Mouse (Mus musculus) C2C12 (cell line): ENCODE results near the gene Pjvk. TPM values are rescaled to one million over a fixed set of nuclear protein-coding genes. Genes with fewer than 3 reads are reported as not detected.

ENCODE experiments used
- H3K27me3 ChIP-seq: one replicate; pipeline ENCODE4 v1.6.1; 2011; ENCODE audit not compliant: control insufficient read depth, insufficient read depth, insufficient read length
- H3K36me3 ChIP-seq: one replicate; pipeline ENCODE4 v1.6.1; 2011; ENCODE audit not compliant: control insufficient read depth, insufficient read depth
- H3K4me3 ChIP-seq: one replicate; pipeline ENCODE4 v1.5.1; 2011; ENCODE audit warnings: mild to moderate bottlenecking, control low read depth; ENCODE audit not compliant: poor library complexity, insufficient read depth, severe bottlenecking
- H3K79me2 ChIP-seq: one replicate; pipeline ENCODE4 v1.6.1; 2011; ENCODE audit not compliant: control insufficient read depth, insufficient read depth
- H3K79me3 ChIP-seq: one replicate; pipeline ENCODE4 v1.6.1; 2011; ENCODE audit warnings: low read depth, control low read depth
- H3ac ChIP-seq: one replicate; pipeline ENCODE3; 2011; ENCODE audit warnings: low read depth; ENCODE audit not compliant: control insufficient read depth, insufficient read length
- CEBPB ChIP-seq: IDR thresholded peaks from one replicate; pipeline ENCODE4 v1.6.1; 2011; ENCODE audit warnings: low read depth, mild to moderate bottlenecking, control low read depth, moderate library complexity
- CTCF ChIP-seq: IDR thresholded peaks from one replicate; pipeline ENCODE4 v1.5.1; 2011; ENCODE audit not compliant: control insufficient read depth, insufficient read depth, insufficient read length
- FOSL1 ChIP-seq: IDR thresholded peaks from one replicate; pipeline ENCODE4 v1.8.0; 2011; ENCODE audit warnings: mild to moderate bottlenecking, low read length; ENCODE audit not compliant: poor library complexity, insufficient read depth, severe bottlenecking
- MAX ChIP-seq: IDR thresholded peaks from one replicate; pipeline ENCODE4 v1.6.1; 2011; ENCODE audit warnings: mild to moderate bottlenecking, control low read depth
- MYOD1 ChIP-seq: IDR thresholded peaks from one replicate; pipeline ENCODE4 v1.6.1; 2011; ENCODE audit warnings: low read depth; ENCODE audit not compliant: control insufficient read depth, insufficient read length
- MYOG ChIP-seq: IDR thresholded peaks from one replicate; pipeline ENCODE4 v1.6.1; 2011; ENCODE audit not compliant: control insufficient read depth, insufficient read length; ENCODE audit errors: extremely low read depth
- USF1 ChIP-seq: IDR thresholded peaks from one replicate; pipeline ENCODE4 v1.6.1; 2011; ENCODE audit warnings: low read depth, mild to moderate bottlenecking, control low read depth, moderate library complexity
- polyA plus RNA-seq: library from polyadenylated mRNA; unstranded; fragments of >200 nt; fragmentation: generic; extraction: Trizol; gene quantifications from one replicate; pipeline ENCODE4 v1.2.1, GENCODE M21; 2012; ENCODE audit warnings: missing spikeins

Pjvk gene
- polyA plus RNA-seq, 1 experiment, result 0.05 TPM

DNA sequence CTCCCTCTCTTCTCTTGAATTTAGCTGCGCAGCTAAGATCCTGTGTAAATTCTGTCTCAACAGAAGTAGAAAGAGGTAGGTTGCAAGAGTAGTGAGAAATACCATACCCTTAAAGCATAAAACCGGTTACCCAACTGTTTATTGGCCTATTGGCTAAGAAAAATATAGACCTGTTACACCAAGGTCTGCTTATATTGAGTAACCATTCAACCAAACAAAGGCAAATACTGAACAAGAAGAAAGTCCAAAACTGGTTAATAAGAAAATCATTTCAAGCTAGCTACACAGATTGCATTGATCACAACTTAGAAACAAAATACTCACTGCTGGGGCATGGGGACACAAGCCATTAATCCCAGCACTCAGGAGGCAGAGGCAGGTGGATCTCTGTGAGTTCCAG lies 8.6 kb upstream of the Pjvk start:
- Histone ChIP-seq H3K27me3 (no peaks in the 10 kb centered on the region), H3K79me3 (no peaks in the 10 kb centered on the region), H3K4me3 (no peak overlapping the region), H3ac (no peak overlapping the region), H3K79me2 (no peaks in the 10 kb centered on the region), H3K36me3 (peaks cover 50% of the 10 kb centered on the region)
- TF ChIP-seq CEBPB (no peak), USF1 (no peak), MYOD1 (no peak), MYOG (no peak), FOSL1 (no peak), MAX (no peak), CTCF (no peak)

DNA sequence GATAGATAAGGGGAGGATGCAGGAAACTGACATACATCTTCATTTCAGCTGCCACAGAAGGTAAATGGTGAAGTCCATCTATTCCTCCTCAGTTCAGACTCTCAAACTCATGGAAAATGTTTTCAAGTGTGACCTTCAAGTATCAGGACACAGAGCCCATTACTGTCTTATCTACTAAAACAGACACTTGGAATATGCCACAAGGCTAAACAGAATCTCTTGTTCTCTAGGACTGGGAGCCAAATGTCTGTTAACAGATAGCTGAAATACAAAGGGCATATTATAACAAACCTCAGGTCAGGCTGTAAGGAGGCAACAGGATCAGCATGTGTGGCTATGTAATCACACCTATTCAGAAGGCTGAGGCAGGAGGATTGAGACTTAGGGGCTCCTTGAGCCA lies 4.5 kb upstream of the Pjvk start:
- H3K79me3 ChIP-seq, result no peaks in the 10 kb centered on the region
- H3ac ChIP-seq, result no peak overlapping the region
- H3K36me3 ChIP-seq, result peaks cover 28% of the 10 kb centered on the region
- no peak overlapping the region for H3K4me3 ChIP-seq
- H3K79me2 ChIP-seq, result peaks cover 8% of the 10 kb centered on the region
- no peaks in the 10 kb centered on the region for H3K27me3 ChIP-seq
- TF ChIP-seq MAX (no peak), FOSL1 (no peak), CEBPB (no peak), MYOG (no peak), CTCF (no peak), USF1 (no peak), MYOD1 (no peak)

DNA sequence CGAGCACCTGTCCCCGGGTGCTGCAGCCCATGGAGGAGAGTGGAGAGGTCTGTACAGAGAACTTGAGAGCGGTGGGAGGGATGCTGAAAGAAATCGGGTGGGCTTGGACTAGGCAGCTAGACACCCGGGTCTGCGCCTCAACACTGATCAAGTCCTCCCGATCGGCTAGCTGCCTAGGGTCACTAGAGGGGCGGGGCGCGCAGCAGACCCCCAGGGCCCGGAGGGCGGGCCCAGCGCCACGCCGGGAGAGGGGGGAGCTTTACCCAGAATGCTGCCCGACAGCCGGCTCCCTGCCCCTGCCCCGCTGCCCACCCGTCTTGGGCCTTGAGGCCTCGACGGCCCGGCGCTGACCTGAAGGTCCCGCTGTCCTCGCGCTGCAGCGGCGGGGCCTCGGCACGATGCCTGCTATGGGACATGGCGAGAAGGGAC lies 821 bp upstream of the Pjvk start:
- TF ChIP-seq MAX (no peak), MYOG (no peak), MYOD1 (no peak)
- Histone ChIP-seq H3ac (peak overlapping the region; percentile 83), H3K79me2 (peaks cover 8% of the 10 kb centered on the region), H3K36me3 (peaks cover 8% of the 10 kb centered on the region), H3K79me3 (no peaks in the 10 kb centered on the region), H3K4me3 (peak overlapping the region; percentile 52), H3K27me3 (no peaks in the 10 kb centered on the region)

DNA sequence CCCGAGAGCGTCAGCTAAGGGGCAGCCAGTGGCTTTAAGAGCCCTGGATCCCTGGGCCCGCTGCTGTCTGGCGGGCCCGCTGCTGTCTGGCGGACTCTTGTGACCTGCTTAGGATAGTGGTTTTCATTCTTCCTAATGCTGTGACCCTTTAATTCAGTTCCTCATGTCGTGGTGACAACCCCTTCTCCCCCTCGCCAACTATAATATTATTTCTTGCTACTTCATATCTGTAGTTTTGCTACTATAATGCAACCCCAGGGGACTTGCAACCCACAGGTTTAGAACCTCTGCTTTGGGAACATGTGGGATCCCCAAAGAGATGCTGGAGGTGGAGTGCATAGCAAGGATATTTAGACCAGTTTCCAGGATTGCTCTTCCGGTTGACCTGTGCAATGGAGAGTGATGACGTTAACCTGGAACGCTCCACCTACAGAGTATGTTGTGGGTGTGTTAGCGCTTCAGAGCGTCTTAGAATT lies 428 bp downstream of the Pjvk start:
- Histone ChIP-seq H3K36me3 (no peaks in the 10 kb centered on the region), H3K79me3 (no peaks in the 10 kb centered on the region), H3ac (peak overlapping the region; percentile 48), H3K4me3 (no peak overlapping the region), H3K79me2 (peaks cover 8% of the 10 kb centered on the region), H3K27me3 (no peaks in the 10 kb centered on the region)
- TF ChIP-seq CTCF (no peak), USF1 (no peak), MYOG (no peak), MYOD1 (no peak), FOSL1 (no peak), MAX (no peak), CEBPB (no peak)

DNA sequence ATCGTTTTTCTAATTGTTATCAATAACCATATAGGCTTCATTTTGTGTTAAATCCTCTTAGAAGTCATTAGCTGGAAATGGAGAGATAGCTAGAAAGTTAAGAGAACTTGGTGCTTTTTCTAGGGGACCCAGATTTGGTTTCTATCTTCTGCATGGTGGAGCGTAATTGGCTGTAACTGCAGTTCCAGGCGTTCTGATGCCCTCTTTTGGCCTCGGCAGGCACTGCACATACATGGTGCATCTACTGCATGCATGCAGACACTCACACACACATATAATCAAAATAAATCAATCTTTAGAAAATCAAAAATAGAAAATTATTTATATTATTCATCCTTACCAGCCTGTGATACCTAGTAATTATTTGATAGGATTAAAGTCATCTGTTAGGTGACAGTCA lies 4.8 kb downstream of the Pjvk start:
- H3K4me3 ChIP-seq, result no peak overlapping the region
- H3K79me2 ChIP-seq, result no peaks in the 10 kb centered on the region
- H3K27me3 ChIP-seq, result no peaks in the 10 kb centered on the region
- H3K79me3 ChIP-seq, result no peaks in the 10 kb centered on the region
- H3K36me3 ChIP-seq, result no peaks in the 10 kb centered on the region
- H3ac ChIP-seq, result no peak overlapping the region
- no peak for TF ChIP-seq FOSL1
- TF ChIP-seq CEBPB, result no peak
- TF ChIP-seq MYOG, result no peak
- TF ChIP-seq MYOD1, result no peak

DNA sequence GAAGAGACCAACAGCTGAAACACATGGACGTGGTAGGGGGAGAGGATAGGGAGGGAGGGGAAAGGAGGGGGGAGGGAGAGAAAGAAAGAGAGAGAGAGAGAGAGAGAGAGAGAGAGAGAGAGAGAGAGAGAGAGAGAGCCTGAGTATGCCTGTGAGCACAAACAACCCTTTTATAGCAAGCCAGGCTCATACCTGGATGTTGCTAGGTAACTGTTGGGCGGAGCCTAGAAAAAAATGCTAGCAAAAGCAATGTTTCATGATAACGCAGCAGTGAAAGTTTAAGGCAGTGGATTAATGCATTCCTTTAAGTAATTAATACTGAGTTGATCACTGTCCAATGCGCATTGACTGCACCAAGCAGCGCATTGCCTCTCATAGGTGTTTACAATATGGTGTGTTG lies 6.4 kb downstream of the Pjvk start:
- no peaks in the 10 kb centered on the region for H3K79me2 ChIP-seq
- TF ChIP-seq CEBPB, result no peak
- H3K4me3 ChIP-seq, result no peak overlapping the region
- H3K36me3 ChIP-seq, result no peaks in the 10 kb centered on the region
- H3ac ChIP-seq, result no peak overlapping the region
- no peaks in the 10 kb centered on the region for H3K27me3 ChIP-seq
- no peaks in the 10 kb centered on the region for H3K79me3 ChIP-seq

DNA sequence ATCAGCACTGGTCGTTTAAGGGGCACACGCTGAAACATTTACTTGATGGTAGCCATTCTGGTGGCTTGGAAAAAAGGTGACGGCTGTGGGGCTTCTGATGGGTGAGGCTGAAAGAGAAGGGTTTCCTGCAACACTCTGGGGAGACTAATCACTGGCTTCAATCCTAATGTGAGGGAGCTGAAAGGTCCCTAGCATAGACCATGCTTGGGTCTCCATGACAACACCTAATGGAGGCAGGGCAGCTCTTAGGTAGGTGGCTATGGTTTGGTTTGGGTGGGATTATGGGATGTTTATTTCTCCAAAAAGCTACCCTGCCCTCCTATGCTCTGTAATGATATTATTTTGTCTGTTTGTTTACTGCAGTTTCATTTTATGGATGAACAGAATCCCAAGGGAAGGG lies 7.2 kb downstream of the Pjvk start:
- H3K36me3 ChIP-seq, result no peaks in the 10 kb centered on the region
- TF ChIP-seq MAX, result no peak
- no peak for TF ChIP-seq CTCF
- TF ChIP-seq MYOD1, result no peak
- no peak for TF ChIP-seq USF1
- no peak for TF ChIP-seq CEBPB
- no peak for TF ChIP-seq FOSL1
- no peak for TF ChIP-seq MYOG
- H3ac ChIP-seq, result no peak overlapping the region
- no peak overlapping the region for H3K4me3 ChIP-seq
- no peaks in the 10 kb centered on the region for H3K79me2 ChIP-seq
- no peaks in the 10 kb centered on the region for H3K27me3 ChIP-seq
- no peaks in the 10 kb centered on the region for H3K79me3 ChIP-seq
